Mouse (Mus musculus) CH12.LX (cell line): Measurements from ENCODE around the gene Hacd4.

Source experiments
- CTCF ChIP-seq, 2 experiments: IDR thresholded peaks in 1 of 2; conservative IDR thresholded peaks in 1 of 2; 2 replicates each; pipeline ENCODE4 v1.5.1; 2011 to 2012; ENCODE audit warnings: low read depth in 2 of 2, low read length in 2 of 2, improper control_type of control experiment in 1 of 2, inconsistent platforms in 1 of 2, mild to moderate bottlenecking in 1 of 2, moderate library complexity in 1 of 2
- POLR2A ChIP-seq: IDR thresholded peaks from 2 replicates; pipeline ENCODE4 v1.6.1; 2011; ENCODE audit warnings: low read depth, mild to moderate bottlenecking, improper control_type of control experiment, low read length

DNA sequence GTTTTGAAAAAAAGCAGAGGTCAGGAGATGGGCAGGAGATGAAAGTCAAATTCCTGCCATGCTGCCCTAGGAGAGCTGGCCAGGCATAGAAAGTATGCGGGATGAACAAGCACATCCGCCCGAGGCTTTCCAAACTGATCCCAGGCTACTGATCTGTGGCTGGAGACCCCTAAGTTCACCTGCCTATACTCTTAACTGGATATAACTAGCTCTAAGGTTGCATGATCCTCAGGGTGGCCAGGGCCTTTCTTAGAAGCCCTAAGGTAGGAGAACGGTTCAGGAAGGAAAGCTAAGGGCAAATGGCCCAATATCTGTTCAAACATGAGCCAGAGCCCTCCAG lies 232 bp upstream of the Hacd4 start:
- TF ChIP-seq POLR2A = no peak
- TF ChIP-seq CTCF (conservative IDR thresholded peaks at IDR 0.05 in 1 of 2, IDR thresholded peaks at IDR 0.05 in 1 of 2; ENCODE audit: low read depth in 2 of 2, low read length in 2 of 2) = no peak
